Mouse (Mus musculus): ENCODE data around the gene Ttll1. TPM values are rescaled to one million over a fixed set of nuclear protein-coding genes. Genes with fewer than 3 reads are reported as not detected.
A peak's percentile ranks its signal among the peaks of the same experiment; 100 is the strongest.

The Ttll1 gene
- polyA plus RNA-seq, 1 experiment from 2014 or later: 100 TPM

DNA sequence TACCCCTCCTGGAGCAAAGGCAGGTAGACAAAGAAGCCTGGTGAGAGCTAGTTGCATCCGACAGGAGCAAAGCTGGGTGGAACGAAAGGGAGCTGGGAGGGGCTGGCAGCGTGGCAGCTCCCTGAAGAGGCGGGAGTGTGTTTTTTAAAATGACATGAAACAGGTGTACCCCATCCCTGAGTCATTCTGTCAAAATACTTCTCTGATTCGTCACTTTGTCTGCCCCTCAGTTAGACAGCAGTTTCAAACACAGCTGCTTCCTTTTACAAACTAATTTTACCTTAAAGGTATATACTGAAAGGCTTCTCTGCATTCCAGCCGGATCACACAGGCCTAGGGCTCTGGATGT is 16.1 kb downstream of the Ttll1 start:
- Histone ChIP-seq H3K4me3 (replicated peaks) (no peak overlapping the region), H3K9ac (replicated peaks) (no peak overlapping the region), H3K36me3 (peaks cover 100% of the 10 kb centered on the region), H3K9me3 (no peaks in the 10 kb centered on the region), H3K27ac (no peak overlapping the region), H3K4me2 (replicated peaks) (no peak overlapping the region), H3K27me3 (no peaks in the 10 kb centered on the region), H3K4me1 (replicated peaks) (no peaks in the 10 kb centered on the region)
- ATAC-seq: no peak
- 85% methylated on average over 6 of the region's 6 CpGs for WGBS

DNA sequence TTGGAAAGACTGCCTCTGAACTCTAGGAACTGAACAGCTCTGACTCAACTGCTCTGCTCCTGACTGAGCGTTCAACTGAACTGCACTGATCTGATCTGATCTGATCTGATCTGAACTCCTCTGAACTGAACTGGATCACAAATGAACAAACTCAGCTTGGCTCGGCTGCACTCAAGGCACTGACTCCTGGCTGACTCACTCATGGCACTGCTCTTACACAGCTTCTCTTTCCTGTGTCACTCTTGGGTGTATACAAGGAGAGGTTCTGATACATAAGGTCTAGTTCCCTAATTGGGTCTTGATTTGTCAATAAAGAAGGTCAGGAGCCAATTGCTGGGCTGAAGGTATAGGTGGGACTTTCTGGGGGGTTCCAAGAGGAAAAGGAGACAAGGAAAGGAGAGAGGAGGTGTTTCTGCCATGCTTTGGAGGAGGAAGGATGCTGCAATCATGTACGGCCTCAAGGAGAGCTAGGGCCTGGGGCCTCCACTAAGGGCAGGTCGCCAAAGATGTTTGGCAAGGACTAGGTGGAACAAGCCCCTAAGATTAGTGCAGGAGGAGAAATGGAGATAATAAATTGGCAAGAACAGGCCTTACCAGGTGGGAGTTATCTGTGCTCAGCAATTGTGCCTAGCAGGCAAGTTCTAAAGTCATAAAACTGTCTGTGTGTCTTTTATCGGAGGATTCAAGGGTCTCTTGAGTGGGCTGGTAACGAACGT is 16.7 kb downstream of the Ttll1 start:
- no peak for ATAC-seq
- no peak overlapping the region for H3K9ac ChIP-seq (replicated peaks)
- H3K27ac ChIP-seq: no peak overlapping the region
- H3K27me3 ChIP-seq: no peaks in the 10 kb centered on the region
- peaks cover 100% of the 10 kb centered on the region for H3K36me3 ChIP-seq
- H3K4me1 ChIP-seq (replicated peaks): no peaks in the 10 kb centered on the region
- 89% methylated on average over 7 of the region's 7 CpGs for WGBS
- H3K4me2 ChIP-seq (replicated peaks): no peak overlapping the region
- H3K9me3 ChIP-seq: no peaks in the 10 kb centered on the region
- no peak overlapping the region for H3K4me3 ChIP-seq (replicated peaks)

DNA sequence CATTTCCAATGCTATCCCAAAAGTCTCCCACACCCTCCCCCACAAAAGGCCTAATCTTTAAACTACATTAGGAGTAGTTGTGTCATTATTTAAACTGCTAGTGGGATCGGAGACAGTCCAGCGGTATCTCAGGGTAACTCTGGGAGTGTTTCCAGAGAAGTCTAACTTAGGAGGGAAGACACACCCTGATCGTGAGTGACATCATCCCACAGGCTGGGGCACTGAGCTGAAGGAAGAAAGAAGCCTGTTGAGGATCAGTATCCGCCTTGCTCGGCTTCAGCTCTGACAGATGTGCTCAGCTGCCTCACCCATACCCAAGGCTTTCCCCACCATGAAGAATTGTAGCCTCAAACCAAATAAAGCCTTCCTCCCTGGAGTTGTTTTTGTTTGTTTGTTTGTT is 18.8 kb downstream of the Ttll1 start:
- Histone ChIP-seq H3K4me1 (replicated peaks) (no peaks in the 10 kb centered on the region), H3K27ac (no peak overlapping the region), H3K9me3 (no peaks in the 10 kb centered on the region), H3K9ac (replicated peaks) (no peak overlapping the region), H3K36me3 (peaks cover 99% of the 10 kb centered on the region), H3K4me2 (replicated peaks) (no peak overlapping the region), H3K27me3 (no peaks in the 10 kb centered on the region), H3K4me3 (replicated peaks) (no peak overlapping the region)
- 89% methylated on average over 5 of the region's 5 CpGs for WGBS
- ATAC-seq: no peak

DNA sequence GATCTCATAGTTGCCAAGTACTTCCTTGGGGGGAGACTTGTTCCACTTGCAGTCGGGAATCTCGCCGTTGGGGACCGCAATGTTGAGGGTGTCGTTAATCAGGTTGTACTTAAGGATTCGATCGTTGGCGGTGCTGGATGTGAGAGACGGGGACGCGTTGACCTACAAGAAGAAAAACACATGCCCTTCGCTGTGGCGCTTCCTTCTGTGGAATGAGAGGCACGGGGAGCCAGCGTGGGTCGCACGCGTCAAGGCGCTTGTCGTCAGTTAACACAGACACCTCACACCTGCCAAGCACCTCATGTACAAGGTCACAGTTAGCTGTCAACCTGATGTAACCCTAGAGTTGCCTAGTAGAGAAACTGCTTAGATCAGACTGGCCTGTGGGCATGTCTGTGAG is 21.2 kb downstream of the Ttll1 start:
- no peak overlapping the region for H3K9ac ChIP-seq (replicated peaks)
- no peak overlapping the region for H3K27ac ChIP-seq
- no peak overlapping the region for H3K4me2 ChIP-seq (replicated peaks)
- 94% methylated on average over 20 of the region's 20 CpGs for WGBS
- H3K4me1 ChIP-seq (replicated peaks): no peaks in the 10 kb centered on the region
- no peak for ATAC-seq
- no peaks in the 10 kb centered on the region for H3K9me3 ChIP-seq
- H3K27me3 ChIP-seq: no peaks in the 10 kb centered on the region
- H3K36me3 ChIP-seq: peaks cover 95% of the 10 kb centered on the region
- H3K4me3 ChIP-seq (replicated peaks): no peak overlapping the region

DNA sequence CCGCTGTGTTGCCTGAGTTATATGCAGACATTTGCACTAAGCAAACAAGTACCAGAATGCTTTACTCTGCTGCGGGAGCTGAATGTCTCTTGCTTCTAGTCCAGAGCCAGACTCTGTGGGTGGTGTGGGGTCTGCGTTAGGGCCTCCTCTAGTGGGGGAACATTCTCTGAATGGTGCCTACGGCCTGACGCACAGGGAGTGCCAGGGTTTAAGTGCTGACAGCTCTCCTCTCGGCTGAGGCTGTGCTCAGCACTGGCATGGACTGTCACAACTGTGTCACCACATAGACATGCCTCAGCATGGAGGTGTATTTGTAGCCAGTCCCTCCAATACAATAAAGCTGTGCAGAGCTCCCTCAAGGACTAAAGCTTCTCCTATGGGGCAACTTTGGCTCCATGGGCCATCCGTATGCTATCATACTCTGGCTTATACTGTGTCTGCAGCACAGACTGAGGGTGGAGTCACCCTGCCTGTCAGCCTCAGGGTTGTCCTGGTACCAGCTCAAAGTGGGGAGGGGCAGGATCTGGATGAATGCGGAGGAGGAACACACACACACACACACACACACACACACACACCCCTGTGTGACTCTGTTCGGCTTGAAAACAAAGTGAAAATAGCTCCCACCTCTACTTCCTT is 23.1 kb downstream of the Ttll1 start:
- WGBS: 76% methylated on average over 9 of the region's 9 CpGs

DNA sequence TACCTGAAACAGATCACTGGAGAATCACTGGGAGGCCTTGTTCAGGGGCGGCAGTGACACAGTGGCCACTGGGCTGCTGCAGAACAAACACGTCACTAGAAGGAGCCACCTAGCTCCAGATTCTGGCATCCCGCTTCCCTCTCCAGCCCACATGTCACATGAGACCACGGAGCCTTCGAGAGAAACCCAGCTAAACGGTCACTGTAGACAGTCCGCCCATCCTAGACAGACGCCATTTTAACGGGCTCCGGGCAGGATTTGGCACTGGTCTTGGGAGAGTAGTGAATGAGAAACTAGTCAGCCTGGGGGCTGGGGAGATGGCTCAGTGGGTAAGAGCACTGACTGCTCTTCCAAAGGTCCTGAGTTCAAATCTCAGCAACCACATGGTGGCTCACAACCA is 26.4 kb downstream of the Ttll1 start:
- no peak for ATAC-seq
- H3K4me2 ChIP-seq (replicated peaks): no peak overlapping the region
- no peaks in the 10 kb centered on the region for H3K4me1 ChIP-seq (replicated peaks)
- H3K9me3 ChIP-seq: no peaks in the 10 kb centered on the region
- no peaks in the 10 kb centered on the region for H3K27me3 ChIP-seq
- H3K27ac ChIP-seq: no peak overlapping the region
- WGBS: 92% methylated on average over 10 of the region's 10 CpGs
- peaks cover 53% of the 10 kb centered on the region for H3K36me3 ChIP-seq
- no peak overlapping the region for H3K4me3 ChIP-seq (replicated peaks)
- H3K9ac ChIP-seq (replicated peaks): no peak overlapping the region

More for the DNA sequence above, 23.1 kb downstream of the Ttll1 start:
- ATAC-seq: no peak
- Histone ChIP-seq H3K4me3 (replicated peaks) (no peak overlapping the region), H3K36me3 (peaks cover 86% of the 10 kb centered on the region), H3K27ac (no peak overlapping the region), H3K4me1 (replicated peaks) (no peaks in the 10 kb centered on the region), H3K9me3 (no peaks in the 10 kb centered on the region), H3K27me3 (no peaks in the 10 kb centered on the region), H3K9ac (replicated peaks) (no peak overlapping the region), H3K4me2 (replicated peaks) (no peak overlapping the region)

DNA sequence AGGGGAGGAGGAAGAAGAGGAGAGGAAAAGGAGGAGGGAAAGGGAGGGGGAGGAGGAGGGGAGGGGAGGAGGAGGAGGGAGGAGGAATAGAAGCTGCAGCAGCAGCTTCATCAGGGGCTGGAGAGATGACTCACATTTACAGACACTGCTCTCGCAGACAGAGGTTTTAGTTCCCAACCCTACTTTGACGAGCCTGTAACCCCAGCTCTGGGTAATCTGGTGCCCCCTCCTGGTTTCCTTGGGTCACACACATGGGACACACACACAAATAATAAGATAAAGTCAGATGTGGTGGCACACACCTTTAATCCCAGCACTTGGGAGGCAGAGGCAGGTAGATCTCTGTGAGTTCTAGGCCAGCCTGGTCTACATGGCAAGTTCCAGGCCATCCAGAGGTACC is 27.2 kb downstream of the Ttll1 start:
- Histone ChIP-seq H3K36me3 (peaks cover 45% of the 10 kb centered on the region), H3K4me2 (replicated peaks) (no peak overlapping the region), H3K4me1 (replicated peaks) (no peaks in the 10 kb centered on the region), H3K4me3 (replicated peaks) (no peak overlapping the region), H3K9ac (replicated peaks) (no peak overlapping the region), H3K9me3 (no peaks in the 10 kb centered on the region), H3K27me3 (no peaks in the 10 kb centered on the region), H3K27ac (no peak overlapping the region)
- ATAC-seq: no peak
- WGBS: 42% methylated on average over 2 of the region's 2 CpGs

DNA sequence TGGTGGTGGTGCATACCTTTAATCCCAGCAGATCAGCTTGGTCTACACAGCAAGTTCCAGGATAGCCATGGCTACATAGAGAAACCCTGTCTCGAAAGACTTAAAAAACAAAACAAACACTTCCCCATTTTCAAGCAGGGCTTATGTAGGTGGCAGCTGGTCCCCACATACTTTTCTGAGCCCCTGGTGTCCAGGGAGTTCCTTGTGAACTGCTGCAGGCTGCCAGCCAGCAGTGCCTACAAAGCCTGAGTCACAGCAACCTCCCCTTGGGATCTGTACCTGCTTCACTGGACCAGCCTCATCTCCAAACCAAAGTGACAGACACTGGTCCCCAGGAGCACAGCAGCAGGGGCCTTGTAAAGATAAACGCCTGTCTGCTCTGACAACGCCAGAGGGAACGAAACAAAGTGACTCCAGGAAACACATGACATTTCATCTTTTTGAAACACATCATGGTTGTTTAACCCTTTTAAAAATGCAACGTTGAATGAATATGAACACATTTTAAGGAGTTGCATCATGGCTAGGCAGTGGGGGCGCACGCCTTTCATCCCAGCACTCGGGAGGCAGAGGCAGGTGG is 28.0 kb downstream of the Ttll1 start:
- Histone ChIP-seq H3K36me3 (peaks cover 38% of the 10 kb centered on the region), H3K4me3 (replicated peaks) (no peak overlapping the region), H3K9me3 (no peaks in the 10 kb centered on the region), H3K4me2 (replicated peaks) (no peak overlapping the region), H3K27me3 (no peaks in the 10 kb centered on the region), H3K4me1 (replicated peaks) (no peaks in the 10 kb centered on the region), H3K9ac (replicated peaks) (no peak overlapping the region), H3K27ac (no peak overlapping the region)
- ATAC-seq: no peak
- 68% methylated on average over 8 of the region's 8 CpGs for WGBS

DNA sequence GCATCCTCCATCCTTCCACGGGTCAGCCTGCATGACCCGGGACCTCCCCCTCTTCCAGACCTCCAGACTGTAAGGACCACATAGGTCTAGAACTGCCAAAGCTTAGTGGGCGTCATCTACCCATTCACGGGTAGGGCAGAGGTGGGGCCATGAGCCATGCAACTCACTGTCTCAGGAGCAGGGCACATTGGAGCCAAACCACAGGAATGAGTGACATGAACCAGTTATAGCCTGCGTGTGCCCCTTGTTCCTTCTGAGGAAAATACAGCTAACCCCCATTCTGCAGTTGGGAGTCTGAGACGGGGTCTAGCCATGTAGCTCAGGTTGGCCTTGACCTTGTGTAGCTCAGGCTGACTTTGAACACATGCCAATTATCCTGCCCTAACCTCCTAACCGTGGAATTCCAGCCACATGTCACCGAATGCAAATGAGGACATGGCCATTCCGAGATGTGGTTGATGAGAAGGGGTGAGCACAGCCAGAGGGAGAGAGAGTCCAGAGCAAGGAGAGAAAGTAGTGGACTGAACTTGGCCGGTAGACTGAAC is 29.4 kb downstream of the Ttll1 start:
- Histone ChIP-seq H3K4me3 (replicated peaks) (no peak overlapping the region), H3K27ac (no peak overlapping the region), H3K4me2 (replicated peaks) (no peak overlapping the region), H3K9me3 (no peaks in the 10 kb centered on the region), H3K4me1 (replicated peaks) (no peaks in the 10 kb centered on the region), H3K27me3 (no peaks in the 10 kb centered on the region), H3K36me3 (peaks cover 24% of the 10 kb centered on the region), H3K9ac (replicated peaks) (no peak overlapping the region)
- WGBS: 75% methylated on average over 10 of the region's 10 CpGs
- ATAC-seq: 0 out of 2 replicates have a peak, but pooled peaks have one; percentile 19

DNA sequence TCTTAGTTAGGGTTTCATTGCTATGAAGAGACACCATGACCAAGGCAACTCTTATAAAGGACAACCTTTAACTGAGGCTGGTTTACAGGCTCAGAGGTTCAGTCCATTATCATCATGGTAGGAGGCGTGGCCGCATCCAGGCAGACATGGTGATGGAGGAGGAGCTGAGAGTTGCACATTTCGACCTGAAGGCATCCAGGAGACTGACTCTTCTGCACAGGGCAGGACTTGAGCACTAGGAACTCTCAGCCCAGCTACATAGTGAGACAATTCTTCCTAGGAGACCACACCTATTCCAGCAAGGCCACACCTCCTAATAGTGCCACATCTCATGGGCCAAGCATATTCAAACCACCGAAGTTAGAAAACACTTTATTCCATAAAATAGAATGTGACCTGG is 30.9 kb downstream of the Ttll1 start:
- H3K9ac ChIP-seq (replicated peaks): no peak overlapping the region
- H3K36me3 ChIP-seq: peaks cover 10% of the 10 kb centered on the region
- no peak for ATAC-seq
- no peak overlapping the region for H3K4me3 ChIP-seq (replicated peaks)
- no peaks in the 10 kb centered on the region for H3K4me1 ChIP-seq (replicated peaks)
- H3K9me3 ChIP-seq: no peaks in the 10 kb centered on the region
- H3K27me3 ChIP-seq: no peaks in the 10 kb centered on the region
- H3K27ac ChIP-seq: no peak overlapping the region
- H3K4me2 ChIP-seq (replicated peaks): no peak overlapping the region
- 81% methylated on average over 4 of the region's 4 CpGs for WGBS

DNA sequence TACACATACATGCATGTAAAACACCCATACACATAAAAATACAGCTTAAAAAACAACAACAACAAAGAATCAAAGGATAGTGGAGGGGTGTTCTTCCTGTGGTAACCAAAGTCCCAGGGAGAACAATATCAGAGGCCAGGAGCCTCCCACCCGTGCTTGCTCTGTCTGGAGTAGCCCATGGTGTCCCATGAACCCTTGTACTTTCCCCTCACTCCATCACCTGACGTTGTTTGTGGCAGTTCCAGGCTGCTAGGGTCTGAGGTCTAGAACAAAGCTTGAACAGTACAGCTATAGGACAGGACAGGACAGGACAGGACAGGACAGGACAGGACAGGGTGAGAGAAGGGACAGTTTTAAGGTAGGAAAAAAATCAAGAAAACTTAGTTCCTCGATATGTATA is 32.6 kb downstream of the Ttll1 start:
- 69% methylated on average over 3 of the region's 3 CpGs for WGBS
- H3K4me2 ChIP-seq (replicated peaks): no peak overlapping the region
- no peaks in the 10 kb centered on the region for H3K36me3 ChIP-seq
- ATAC-seq: no peak
- no peaks in the 10 kb centered on the region for H3K27me3 ChIP-seq
- no peaks in the 10 kb centered on the region for H3K9me3 ChIP-seq
- H3K4me1 ChIP-seq (replicated peaks): no peaks in the 10 kb centered on the region
- no peak overlapping the region for H3K27ac ChIP-seq
- no peak overlapping the region for H3K9ac ChIP-seq (replicated peaks)
- H3K4me3 ChIP-seq (replicated peaks): no peak overlapping the region

DNA sequence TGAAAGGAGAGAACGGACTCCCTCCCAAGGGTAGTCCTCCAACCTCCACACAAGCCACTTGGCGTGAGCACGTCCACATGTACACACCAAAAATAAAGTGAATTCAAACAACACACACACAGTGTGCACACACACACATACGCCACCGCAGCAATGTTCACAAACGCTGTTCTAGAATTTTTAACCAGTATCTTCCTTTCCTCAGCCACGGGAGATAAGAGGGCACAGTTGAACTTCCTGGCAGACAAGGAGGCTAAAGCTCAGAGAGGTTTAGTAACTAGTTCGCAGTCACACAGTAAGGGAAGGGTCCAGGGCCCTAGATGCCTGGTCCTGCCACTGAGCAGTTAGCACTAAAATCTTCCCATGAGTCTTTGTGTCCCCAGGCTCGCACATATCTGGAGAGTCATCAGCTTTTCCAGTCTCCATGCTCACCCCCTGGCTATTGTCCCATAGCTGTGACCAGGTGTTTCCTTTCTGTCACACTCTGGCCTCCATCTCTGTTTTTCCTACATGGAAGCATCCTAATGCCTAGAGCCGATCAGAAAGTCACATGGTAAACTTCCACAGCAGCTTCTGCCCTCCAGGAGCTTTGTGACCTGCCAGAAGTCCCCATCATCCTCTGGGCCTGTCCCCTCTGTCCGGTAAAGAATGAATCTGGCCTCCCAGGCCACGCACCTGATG is 34.0 kb downstream of the Ttll1 start:
- Histone ChIP-seq H3K9ac (replicated peaks) (no peak overlapping the region), H3K4me3 (replicated peaks) (no peak overlapping the region), H3K27me3 (no peaks in the 10 kb centered on the region), H3K4me1 (replicated peaks) (no peaks in the 10 kb centered on the region), H3K36me3 (no peaks in the 10 kb centered on the region), H3K4me2 (replicated peaks) (no peak overlapping the region), H3K27ac (no peak overlapping the region), H3K9me3 (no peaks in the 10 kb centered on the region)
- no peak for ATAC-seq
- 90% methylated on average over 12 of the region's 12 CpGs for WGBS
